Mouse (Mus musculus) gastrocnemius, postnatal 10 days (tissue): ENCODE results near the gene Chek2. TPM values are rescaled to one million over a fixed set of nuclear protein-coding genes. Genes with fewer than 3 reads are reported as not detected.

ENCODE experiments used
- DNase-seq: peaks from one replicate; pipeline ENCODE4 v3.0.0; 2021; ENCODE audit warnings: mixed read lengths
- total RNA-seq, 2 experiments: library from RNA; stranded (reverse); gene quantifications; 2 replicates each; pipeline ENCODE4 v1.2.3; 2021

Gene Chek2
- total RNA-seq, 2 experiments from 2014 or later, result 3.8 to 5.0 TPM

- DNase-seq, result no peak
Observed at GRCm38 (mm10) chr5:110898785-110899184, 59.0 kb downstream of the Chek2 start.

DNA sequence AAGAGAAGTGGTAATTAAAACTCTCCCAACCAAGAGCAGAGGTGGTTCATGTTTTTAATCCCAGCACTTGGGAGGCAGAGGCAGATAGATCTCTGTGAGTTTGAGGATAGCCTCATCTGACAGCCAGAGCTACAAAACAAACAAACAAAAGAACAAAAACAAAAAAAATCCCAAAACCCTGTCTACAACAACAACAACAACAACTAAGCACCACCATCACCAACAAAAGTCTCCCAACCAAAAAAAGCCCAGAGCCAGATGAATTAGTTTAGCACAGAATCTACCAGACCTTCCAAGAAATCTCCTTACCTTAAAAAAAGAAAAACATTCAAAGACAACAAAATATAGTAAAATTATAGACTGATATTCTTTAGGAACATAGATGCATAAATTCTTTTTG is 60.6 kb downstream of the Chek2 start:
- no peak for DNase-seq

DNA sequence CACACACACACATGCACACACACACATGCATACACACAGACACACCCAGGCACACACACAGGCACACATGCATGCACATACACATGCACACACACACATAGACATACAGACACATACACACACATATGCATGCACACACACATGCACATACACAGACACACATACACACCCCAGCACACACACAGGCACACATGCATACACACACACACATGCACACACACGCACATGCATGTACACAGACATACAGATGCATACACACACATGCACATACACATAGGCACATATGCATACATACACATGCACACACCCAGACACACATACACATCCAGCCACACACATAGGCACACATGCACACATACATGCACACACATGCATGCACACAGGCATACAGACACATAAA is 66.9 kb downstream of the Chek2 start:
- DNase-seq, result no peak

- no peak for DNase-seq
Observed at GRCm38 (mm10) chr5:110908879-110909278, 69.1 kb downstream of the Chek2 start.

- DNase-seq, result no peak
Observed at GRCm38 (mm10) chr5:110909955-110910589, 70.3 kb downstream of the Chek2 start.

DNA sequence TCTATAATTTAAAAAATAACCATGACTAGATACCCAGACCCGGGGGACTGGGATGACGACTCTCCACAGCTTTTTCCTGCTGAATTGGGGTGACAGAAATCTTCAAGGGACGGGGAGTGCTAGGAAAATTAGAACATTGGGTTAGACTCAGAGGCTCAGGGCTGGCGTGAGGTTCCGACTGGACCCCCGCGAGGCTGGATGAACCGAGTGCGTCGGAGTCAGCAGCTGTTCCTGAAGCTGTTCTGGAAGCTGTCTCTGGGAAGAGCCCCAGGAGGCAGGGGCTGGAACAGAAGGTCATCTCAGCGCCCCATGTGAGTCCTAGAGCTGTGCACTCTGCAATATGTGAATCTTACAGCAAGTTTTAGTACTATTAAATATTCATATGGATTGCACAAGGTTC is 75.1 kb downstream of the Chek2 start:
- no peak for DNase-seq

DNA sequence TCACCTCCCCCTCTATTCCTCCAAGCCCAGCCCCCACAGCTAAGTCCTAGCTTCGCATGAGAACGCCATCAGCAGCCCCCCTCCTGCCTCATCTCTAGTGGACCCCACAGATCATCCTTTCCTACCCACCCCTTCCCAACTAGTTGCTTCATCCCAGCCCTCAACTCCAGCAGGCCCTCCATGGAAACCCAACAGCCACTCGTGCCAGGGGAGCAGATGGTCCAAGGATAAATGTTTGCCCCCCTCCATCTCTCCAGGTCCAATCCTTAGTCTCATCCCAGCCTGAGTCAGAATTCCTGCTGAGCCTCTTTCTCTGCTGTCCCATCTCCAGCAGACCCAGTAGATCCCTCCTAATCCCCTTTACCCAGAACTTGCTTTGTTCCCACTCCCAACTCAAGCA is 76.5 kb downstream of the Chek2 start:
- no peak for DNase-seq

DNA sequence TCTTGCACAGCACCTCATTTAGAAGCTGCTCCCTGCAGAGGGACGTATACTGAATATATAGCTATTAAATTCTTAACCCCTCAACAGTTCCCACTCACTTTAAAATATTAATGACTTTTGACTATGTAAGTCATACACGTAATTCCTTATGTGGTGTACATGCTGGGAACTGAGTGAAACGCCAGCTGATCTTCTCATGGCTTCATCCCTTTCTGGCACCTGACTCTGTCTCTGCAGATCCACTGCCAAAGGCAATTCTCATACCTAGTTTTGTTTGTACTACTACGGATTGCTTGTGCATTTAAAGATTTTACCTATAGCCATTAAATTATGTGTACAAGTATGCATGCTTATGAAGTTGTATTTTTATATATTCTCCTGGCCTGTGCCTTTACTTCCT is 79.8 kb downstream of the Chek2 start:
- DNase-seq, result no peak

DNA sequence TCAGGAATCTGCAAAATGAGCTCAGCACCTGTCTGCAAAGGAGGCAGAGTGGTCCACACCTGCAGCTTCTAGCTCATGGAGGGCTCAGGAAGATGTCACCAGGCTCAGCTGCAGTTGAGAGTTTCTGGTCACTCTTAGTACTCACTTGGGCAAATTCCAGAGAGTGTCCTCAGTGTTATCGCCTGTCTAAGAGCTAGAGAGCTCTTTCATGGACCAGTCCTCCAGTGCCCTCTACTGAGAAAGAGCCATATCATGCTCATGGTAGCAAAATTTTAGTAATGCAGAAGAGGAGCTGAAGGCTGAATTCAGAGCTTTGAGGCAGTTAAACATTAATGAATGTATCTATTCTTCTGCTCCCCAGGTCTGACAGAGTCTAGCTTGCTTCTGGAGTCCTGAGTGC is 83.6 kb downstream of the Chek2 start:
- DNase-seq, result no peak

Other genes starting within 250 kb of the Chek2 start
- gene Noc4l, start 186.6 kb upstream of the Chek2 start, total RNA-seq, result 10 to 100 TPM; 15.5 to 16.9 TPM
- gene Ddx51, start 186.5 kb upstream of the Chek2 start, total RNA-seq, result 10 to 100 TPM in 1 of 2 experiments, 1 to 10 TPM in 1; 9.5 to 10.8 TPM
- gene Ep400, start 69.3 kb upstream of the Chek2 start, total RNA-seq, result 10 to 100 TPM; 34.9 to 51.7 TPM
- 10 to 100 TPM; 14.1 to 15.9 TPM for gene Pus1, start 59.3 kb upstream of the Chek2 start, total RNA-seq
- 10 to 100 TPM; 26.2 to 34.1 TPM for gene Ulk1, start 29.9 kb upstream of the Chek2 start, total RNA-seq
- 10 to 100 TPM; 12.0 to 12.8 TPM for gene Hscb, start 202 bp upstream of the Chek2 start, total RNA-seq
- 10 to 100 TPM; 24.5 to 25.2 TPM for gene Ttc28, start 39.8 kb downstream of the Chek2 start, total RNA-seq